Mouse (Mus musculus) inflammation-experienced regulatory T-cells, adult 6 months (primary cell): ENCODE data around the gene Khk. TPM values are rescaled to one million over a fixed set of nuclear protein-coding genes. Genes with fewer than 3 reads are reported as not detected.
A peak's percentile ranks its signal among the peaks of the same experiment; 100 is the strongest.

ENCODE experiments used
- ATAC-seq: one replicate; pipeline ENCODE4 v1.8.0; 2017
- polyA plus RNA-seq, 3 experiments: library from polyadenylated mRNA; unstranded; fragments of 100-300 nt; shearing (Covaris generic); gene quantifications; one replicate each; pipeline ENCODE4 v1.2.1; 2017

Gene Khk
- polyA plus RNA-seq, 3 experiments from 2014 or later, result 10.8 to 26.3 (median 24.3) TPM

DNA sequence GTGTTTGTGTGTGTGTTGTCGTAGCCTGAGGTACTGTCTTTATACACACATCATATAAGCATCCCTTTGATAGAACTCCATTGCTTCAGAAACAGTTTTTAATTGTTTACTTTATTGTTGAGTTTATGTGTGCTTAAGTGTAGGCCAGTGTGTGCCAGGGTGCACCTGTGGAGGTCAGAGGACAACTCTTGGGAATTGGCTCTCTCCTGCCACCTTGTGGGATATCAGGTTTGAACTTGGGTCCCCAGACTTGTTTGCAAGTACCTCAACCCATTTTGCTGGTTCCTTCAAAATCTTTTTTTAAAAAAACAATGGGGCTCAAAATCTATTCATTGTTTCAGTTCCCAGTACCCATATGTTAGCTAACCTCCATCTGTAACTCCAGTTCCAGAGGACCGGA, 21.8 kb downstream of the Khk start:
- no peak for ATAC-seq

DNA sequence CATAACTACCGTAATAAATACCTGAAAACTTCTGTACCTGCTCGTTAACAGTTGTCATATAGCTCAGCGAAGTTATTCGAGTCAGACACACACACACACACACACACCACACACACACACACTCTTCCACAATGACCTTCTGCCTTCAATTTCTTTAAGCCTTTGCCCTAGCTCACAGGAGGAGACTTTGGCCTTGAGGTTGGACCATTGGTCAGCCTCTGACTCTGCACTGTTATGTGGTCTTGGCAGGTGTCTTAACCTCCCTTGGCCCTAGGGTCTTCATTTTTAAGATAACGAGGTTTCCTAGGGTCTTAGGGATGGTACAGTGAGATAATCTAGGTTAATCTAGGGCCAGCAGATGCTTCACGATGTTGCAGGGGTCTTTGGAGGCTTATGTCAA, 23.1 kb downstream of the Khk start:
- no peak for ATAC-seq

DNA sequence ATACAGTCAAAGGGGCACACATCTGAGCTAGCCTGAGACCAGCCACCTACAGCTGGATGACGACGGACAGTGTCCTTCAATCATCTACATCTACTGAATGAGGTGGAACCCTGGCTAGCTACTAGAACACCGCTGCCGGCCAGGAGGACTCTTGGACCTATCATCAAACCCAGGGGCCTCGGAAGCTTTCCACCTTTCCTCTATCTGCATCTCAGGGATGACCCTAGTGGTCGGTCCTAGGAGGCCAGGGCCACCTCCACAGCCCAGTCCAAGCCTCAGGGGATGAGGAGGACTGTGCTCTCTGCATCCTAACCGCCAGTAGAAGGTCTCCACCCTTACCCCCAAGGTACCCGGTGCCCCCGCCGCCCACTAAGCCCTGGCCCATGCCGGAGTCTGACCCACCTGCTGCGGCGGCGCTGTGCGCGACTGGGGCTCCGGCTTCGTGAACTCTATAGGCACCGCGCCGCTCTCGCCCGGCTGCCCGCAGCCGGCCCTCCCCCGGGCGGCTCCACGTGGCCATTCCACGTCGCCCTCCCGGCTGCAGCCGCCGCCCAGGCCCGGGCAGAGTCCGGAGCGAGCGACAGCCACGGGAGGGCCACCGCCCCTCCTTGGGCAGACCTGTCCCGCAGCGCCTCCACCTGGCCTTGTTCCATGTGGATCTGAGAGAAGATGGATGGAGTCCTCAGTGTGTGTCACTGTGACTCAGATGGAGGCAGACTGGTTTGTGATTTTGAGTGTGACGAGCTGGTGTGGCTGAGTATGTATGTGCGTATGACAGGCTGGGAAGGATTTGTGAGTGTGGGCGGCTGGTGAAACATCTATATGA, 23.9 kb downstream of the Khk start, which contains the start of gene Cgref1:
Cgref1 (minus strand) TSS at position 636 of the 826 bp plus-strand sequence.
- no peak for ATAC-seq

DNA sequence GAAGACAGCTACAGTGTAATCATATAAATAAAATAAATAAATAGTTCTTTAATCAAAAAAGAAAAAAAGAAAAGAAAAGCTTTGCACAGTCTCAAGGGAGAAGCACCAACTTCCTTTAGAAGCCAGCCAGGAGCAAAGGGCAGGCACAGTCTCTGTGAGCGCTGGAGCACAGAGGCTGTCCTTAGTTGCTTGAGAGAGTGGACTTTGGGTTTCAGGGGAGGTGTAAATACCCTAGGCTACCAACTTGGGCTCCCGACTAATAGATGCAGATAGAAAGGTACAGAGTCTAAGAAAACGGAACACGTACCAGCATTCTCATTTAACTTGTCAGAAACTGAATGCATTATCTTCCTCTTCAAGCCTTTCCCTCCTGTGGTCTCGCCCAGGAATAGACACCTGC, 27.4 kb downstream of the Khk start:
- no peak for ATAC-seq

DNA sequence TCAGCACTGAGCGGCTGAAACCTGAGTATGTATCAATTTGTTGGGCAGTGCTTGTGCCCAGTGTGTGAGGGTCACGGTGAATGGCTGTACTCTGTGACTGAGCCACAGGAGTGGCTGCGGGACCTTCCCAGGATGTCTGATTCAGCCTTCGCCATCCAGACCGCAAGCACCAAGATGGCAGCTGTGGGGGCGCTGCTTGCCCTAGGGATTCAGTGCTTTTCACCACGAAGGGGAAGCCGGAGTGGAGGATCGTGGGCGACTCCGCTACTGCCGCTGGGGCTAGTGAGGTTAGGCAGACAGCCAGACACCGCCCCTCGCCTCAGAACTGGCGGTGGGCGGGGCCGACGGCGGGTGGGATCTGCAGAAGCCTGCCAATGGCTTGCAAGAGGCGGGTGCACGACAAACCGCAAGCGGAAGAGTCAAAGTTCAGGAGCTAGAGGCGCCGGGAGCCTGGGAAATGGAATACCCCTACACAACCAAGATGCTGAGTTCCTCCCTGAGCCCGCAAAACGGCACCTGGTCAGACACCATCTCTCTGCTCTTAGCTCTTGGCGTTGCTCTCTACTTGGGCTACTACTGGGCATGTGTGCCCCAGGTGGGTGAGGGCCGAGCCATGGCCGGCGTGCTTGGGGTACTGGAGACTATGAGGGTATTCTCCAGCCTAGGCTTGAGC, 28.6 kb downstream of the Khk start:
- peak; percentile 92 for ATAC-seq

DNA sequence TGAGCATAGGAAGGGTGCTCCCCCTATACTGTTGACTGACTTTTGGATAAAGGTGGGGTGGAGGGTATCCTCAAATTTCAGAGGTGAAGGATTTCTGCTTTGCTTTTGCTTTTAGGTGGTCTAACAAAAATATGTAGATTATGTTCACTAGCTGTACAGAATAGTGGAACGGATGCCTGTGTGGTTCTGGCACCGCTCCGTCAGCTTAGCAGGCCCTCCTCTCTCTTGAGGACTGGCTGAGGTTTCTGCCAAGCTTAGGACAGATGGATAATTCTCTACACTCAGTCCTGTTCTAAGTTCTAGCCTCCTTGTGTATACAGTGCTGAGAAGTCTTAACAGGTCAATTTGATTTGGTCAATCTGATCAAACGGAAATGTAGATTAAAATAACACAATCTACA, 29.2 kb downstream of the Khk start:
- no peak for ATAC-seq

DNA sequence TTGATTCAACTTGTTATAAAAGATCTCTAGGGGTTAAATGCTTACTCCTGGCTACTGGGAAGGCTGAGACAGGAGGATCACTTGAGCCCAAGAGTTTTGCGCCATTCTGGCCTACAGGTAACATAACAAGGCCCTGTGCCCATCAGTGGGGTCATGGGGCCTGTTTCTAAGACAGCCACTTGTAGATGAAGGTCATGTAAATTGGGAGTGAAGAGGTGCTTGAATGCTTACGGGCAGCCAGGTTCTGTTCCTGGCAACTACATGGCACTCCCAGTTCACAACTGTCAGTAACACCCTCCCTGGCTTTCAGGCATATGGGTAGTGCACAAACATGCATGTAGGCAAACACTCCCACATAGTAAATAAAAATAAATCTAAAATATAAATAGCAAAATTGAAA, 29.7 kb downstream of the Khk start:
- ATAC-seq, result no peak

DNA sequence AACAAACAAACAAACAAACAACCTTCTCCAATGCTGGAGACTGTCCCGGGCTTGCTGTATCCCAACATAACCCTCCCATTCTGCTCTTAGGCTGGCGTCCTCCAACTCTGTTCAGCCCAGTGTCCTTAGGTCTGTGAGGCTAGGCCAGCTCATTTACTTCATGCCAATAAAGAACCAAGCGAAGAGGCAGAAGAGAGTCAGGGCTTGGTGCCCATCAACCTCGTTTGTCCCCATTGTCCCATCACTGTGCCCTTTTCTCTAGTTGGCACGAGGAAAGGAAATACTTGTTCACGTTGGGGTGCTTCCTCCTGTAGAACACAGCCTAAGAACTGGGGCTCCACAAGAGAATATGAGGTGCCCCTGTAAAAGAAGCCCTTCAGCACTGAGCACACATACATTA, 30.5 kb downstream of the Khk start:
- no peak for ATAC-seq

DNA sequence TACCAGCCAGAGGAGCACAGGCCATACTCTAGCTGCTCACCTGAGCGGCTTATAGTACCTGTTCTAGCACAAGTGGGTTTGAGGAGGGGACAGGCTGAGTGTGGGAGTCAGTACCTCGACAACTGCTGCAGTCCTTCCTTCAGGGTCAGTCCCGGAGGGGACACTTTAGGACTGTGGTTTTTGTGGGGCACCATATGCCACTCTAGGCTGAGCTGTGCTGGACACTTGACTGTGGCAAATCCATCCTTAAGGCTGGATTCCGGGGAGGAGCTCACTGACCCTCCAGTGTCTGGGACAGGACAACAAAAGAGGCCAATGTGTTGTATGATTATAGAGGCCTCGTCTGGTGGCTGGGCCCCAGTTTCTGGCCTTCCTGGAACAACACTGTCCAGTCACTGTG, 31.3 kb downstream of the Khk start:
- no peak for ATAC-seq

DNA sequence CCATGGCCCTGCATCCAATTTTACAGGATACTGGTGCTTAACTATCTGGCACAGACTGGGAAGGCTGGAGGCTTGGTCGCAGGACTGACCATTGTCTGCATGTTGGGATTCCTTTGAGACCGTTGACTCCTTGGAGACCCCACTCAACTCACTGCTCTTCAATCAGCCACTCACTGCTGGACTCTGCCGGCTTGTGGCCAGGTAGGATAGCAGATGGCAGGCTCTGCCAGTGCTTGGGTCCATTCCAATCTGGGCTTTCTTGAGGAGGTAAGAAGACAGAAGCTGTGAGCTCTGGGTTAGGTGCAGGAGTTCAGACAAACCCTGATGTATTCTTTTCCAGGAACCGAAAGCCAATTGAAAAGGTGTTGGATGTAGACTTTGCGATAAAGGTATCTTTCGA, 32.8 kb downstream of the Khk start:
- ATAC-seq, result no peak

DNA sequence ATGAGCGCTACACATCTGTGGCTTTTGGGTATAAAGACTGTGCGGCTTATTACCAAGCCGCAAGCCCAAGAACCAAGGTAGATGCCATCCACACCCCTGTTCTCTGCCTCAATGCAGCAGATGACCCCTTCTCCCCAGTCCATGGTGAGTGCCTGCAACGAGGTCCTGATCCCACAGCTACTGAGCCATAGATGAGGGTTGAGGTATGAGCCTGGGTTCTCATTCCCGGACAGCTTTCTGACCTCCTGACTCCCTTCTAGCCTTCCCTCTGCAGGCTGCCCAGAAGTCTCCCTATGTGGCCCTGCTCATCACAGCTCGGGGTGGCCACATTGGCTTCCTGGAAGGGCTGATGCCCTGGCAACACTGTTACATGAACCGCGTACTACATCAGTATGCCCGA, 33.3 kb downstream of the Khk start:
- no peak for ATAC-seq

DNA sequence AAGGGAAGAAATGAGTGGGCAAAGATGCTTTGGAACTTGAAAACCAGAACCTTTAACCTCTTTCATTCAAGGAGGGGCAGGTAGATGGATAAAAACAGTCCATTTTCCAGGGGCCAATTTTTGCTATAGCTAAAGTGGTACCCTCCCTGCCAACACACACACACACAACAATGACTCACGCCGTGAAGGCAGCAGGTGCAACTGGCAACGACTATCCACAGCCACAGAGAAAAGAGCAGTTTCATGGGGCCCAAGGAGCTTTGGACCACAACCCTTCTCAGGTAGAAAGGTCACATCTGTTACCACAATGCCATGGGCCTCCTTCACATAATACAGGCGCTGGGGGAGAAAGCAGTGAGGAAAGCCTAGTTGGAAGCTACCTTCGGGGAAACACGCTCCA, 34.5 kb downstream of the Khk start:
- ATAC-seq, result no peak

DNA sequence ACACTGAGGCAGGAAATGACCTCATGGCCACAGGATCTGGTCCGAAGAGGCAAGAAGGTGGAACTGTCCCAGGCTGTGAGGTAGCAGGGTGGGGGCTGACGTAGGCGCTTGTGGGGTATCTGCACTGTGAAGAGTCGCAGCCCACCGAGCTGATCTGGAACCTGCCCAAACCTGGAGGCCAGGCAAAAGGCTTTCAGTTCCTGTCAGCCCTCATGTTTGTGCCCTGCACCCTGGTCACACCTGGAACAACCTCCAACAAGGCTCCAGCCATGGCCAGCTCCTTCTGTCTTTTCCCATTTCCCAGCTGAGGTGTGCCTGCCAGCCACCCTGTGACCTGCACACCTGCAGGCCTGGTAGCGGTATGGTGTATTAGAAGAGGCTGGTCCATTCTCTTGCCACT, 36.7 kb downstream of the Khk start:
- no peak for ATAC-seq

DNA sequence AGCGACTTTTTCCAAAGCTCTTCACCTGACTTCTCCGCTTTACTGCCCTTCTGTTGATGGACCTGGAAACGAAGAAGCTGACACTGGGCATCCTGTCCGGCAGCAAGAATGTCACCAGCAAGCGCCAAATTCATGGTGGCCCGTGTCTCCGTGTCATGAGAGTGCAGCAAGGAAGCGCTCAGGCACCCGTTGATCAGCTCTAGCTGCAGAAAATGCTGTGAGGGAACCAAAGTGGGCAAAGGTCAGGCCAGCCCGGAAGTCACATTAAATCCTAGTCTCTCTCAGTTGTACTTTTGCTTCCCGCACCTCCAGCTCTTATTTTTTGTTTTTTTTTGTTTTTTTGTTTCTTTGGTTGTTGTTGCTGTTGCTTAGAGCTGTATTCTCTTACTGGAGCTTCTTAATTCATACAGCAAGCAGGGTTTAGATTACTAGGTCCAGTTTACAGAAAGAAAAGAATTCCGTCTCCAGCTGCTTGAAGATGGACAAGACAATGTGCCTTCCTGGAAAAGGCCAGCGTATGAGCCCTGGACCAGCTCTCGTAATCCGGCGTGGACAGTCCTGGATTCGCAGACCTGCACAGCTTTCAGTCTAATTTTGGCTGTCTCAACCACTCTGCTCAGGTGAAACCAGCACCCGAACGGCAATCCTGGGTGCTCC, 38.1 kb downstream of the Khk start:
- ATAC-seq, result no peak

DNA sequence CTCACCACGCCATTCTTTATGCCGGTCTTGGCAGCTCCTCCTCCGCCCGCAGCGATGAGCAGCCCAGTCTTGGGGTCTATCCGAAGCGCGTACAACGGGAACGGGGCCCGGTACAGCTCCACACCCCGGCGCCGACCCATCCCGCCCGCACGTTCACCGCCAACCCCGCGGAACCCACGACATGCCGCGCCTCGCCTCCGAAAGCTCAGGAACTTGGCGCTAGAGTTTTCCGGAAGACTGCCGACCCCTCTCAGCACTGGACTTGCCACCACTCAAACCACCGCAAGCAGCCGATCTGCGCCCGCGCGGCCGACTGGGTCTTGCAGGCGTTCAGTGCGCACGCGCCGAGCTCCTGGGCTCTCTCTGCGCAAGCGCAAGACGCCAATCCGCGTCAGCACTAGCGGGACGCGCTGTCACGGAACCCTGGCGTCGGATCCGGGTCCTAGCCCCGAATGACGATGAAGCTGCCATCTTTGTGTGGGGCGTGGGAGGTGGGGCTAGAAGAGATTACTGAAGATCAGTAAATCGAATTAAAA, 38.8 kb downstream of the Khk start, which contains the start of gene Preb:
Preb (minus strand) TSS at position 396 of the 536 bp plus-strand sequence.
- peak; percentile 93 for ATAC-seq

DNA sequence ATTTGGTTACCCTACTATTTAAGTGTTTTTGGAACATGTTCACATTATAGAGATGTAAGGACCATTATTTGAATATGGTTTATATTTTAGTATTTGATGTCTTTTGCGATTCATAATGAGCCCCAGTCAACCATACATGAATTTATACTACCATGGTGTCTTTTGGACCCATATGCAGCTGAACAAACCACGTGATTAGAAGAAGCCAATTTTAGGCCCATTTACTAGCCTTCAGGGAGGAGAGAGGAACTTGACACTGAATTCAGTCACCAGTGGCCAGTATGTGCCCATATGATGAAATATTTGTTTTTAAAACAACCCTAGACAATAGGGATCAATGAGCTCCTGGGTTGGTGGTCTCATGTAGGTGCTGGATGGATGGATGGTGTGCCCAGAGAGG, 39.6 kb downstream of the Khk start:
- ATAC-seq, result no peak

DNA sequence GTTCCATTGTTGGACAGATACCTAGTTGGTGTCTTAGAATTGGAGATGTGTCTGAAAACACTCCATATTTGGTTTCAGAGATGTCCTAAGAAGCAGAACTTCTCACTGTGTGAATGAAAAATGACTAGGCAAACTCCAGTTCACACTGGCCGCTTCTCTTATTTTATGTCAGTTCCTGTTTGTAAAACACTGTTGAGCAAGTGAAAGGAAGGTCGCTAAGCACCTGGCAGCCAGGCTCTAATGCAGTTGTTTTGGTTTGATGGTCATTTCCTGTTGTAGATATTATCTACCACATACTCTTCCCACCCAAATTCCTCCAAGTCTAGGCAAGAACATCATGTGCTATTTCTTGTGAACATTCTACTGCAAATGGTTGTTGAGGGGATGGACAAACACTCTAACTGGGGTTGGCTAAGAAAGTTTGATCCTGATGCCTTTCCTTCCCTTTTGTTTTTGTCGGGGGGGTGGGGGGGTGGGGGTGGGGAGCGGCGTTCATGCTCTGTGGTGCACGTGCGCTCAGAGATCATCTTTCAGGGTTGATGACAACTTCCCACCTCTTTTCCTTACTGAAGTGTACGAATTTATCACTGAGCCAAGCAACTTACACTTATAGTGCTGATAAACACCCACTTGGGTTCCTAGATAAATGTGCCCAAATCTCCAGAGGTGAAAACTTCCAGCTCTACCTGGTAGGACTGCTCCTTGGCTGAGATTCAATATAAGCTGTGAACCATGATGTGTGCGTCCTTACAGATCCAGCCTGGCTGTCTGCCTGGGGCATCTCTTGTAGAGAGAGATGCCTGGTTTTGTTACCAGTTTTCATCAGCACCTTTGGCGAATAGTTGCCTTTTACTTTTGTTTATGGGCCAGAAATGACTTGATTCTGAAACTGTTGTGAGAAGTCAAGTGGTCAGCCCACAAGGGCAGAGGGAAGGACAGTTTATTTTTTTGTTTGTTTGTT, 40.6 kb downstream of the Khk start:
- peak; percentile 32 for ATAC-seq

DNA sequence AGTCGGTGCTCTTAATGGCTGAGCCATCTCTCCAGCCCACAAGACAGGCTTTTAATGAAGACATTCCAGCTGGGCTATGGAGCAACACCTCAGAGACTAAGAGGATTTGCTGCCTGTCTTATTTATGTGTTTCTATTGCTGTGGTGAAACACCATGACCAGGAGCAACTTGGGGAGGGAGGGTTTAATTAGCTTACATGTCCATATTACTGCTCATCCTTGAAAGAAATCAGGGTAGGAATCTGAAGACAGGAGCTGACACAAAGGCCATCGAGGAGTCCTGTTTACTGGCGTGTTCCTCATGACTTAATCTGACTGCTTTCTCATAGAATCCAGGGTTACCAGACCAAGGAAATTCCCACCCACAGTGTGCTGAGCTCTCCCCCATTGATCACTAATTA, 42.7 kb downstream of the Khk start:
- no peak for ATAC-seq

DNA sequence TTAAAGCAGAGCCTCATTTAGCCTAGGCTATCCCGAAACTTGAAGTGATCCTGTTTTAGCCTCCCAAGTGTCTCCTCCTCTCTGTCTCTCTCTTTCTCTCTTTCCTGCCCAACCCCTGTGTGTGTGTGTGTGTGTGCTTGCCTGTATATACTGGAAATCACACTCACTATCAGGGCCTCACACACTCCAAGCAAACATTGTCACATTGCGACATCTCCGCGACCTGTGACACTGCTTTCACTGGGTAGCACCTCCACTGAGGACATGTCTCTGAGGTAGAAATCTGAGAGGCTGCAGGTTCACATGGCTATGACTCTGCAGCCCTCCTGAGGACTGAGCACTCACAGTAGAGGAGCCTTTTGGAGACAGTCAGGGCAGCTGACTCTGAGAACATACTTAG, 45.0 kb downstream of the Khk start:
- ATAC-seq, result no peak

DNA sequence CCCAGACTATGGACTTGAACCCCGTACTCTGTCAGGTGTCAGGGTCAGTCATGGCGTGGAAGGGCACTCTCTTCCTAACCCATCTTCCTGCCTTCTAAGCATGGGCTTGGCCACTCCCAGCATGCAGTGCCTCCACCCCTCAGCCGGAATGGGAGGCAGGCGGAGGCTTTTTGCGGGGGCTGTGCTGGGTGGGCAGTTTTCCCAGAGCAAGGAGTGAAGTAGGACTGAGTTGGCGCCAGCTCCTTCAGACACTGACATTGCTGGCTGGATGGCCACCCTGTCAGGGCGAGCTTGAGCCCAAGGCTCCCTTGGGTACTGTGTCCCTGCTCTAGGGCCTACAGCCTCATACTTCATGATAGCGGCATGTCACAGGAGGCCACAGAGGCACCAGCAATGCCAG, 47.2 kb downstream of the Khk start, which contains the start of gene Tcf23:
Tcf23 (plus strand) TSS at position 247 of the 400 bp plus-strand sequence.
- ATAC-seq, result no peak

DNA sequence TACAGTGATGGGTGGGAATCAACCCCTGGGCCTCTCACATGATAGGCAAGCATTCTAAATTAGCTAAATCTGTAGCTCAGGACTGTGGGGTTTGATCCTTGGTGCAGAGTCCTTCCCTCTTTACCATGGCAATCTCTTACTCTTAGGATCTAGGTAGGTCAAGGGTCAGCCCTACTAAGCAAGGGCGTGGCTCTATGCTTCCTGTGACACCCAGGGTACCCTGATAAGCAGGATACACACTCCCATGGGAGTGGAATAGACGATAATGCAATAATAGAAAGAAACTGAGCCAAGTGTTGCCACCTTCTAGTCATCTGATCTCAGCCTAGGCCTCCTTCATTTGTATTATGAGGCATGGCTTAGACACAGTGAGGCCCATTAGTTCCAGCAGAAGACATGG, 48.2 kb downstream of the Khk start:
- no peak for ATAC-seq
